8 mouse cellular contexts compared by ENCODE assay signal in the genomic region with DNA sequence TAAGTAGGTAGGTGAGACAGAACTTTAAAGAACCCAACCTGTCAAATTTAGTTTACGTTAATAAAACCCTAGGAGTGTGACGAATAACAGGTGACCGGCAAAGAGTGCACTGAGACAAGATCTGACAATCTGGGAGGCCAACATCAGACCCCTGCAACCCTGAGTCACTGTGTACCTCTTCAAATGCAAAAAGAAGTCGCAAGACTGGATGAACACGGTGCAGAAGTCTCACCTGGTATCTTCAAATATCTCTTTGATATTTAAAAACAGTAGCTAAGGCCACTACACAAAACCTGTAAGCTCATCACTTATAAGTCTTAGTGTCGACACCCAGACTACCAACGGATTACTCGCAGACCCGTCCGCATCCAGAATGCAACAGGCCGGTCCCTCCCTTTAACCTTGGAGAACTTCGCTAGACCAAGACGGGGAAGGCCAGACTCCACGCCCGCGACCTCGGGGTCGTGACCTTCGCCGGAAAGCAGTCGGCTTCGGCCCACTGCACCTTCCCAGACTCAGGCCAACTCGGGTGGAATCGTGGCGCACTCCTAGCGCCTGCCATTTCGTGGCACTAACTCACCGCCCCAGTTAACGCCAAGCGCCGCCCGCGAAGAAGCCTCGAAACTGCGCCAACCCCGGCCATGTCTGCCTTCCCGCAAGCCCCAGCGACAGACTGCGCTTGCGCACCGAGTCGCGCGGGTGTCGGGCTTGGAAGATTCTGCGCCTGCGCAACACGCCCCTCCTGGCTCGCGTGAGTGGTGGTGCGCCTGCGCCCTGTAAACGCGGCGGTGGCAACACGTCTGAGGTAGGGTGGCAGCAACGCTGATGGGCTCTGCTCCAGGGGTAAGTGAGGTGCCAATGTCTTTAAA. TPM values are rescaled to one million over a fixed set of nuclear protein-coding genes. Genes with fewer than 3 reads are reported as not detected.
DNase-seq lines count a peak whose midpoint lies in the region; ATAC-seq and TF ChIP-seq lines count a peak whose summit lies in the region.

A gene (minus strand): TSS at position 715 of the 869 bp plus-strand sequence.
A gene (plus strand): TSS at position 744 of the 869 bp plus-strand sequence.

- peak; percentile 88 for DNase-seq in G1E (ENCODE audit: low spot score)
- DNase-seq in cerebellum, adult 18-20 months = peak; percentile 94 to 98
- peak; percentile 99 for DNase-seq in forebrain, postnatal 0 days
- DNase-seq in heart, postnatal 4 days = peak; percentile 97
- peak; percentile 92 to 96 for DNase-seq in layer of hippocampus, adult 8-10 months (ENCODE audit: low spot score in 2 of 2)
- peak; percentile 92 for DNase-seq in ovary, adult 18-20 months (ENCODE audit: low spot score)
- DNase-seq in thymus, postnatal 0 days (ENCODE audit: low spot score) = peak; percentile 99

- H3K4me1 ChIP-seq in G1E (ENCODE audit: insufficient read depth, low read depth, low read length) = peaks cover 16% of the 10 kb centered on the region
- peaks cover 13% of the 10 kb centered on the region; the same call in 1 of the 2 replicates for H3K4me1 ChIP-seq in forebrain, postnatal 0 days (ENCODE audit: insufficient read depth)
- peaks cover 15% of the 10 kb centered on the region for H3K4me1 ChIP-seq in lung, embryonic 15.5 days

- H3K27me3 ChIP-seq in G1E (ENCODE audit: insufficient read depth, low read length) = no peaks in the 10 kb centered on the region
- no peaks in the 10 kb centered on the region for H3K27me3 ChIP-seq in forebrain, postnatal 0 days (ENCODE audit: insufficient read depth, low read length)
- no peaks in the 10 kb centered on the region for H3K27me3 ChIP-seq in lung, embryonic 15.5 days

- peaks cover 31% of the 10 kb centered on the region for H3K36me3 ChIP-seq in G1E (replicated peaks)
- peaks cover 9% of the 10 kb centered on the region; the same call in 1 of the 2 replicates for H3K36me3 ChIP-seq in forebrain, postnatal 0 days (ENCODE audit: insufficient read depth)
- H3K36me3 ChIP-seq in lung, embryonic 15.5 days = peaks cover 17% of the 10 kb centered on the region

- TF ChIP-seq CTCF in G1E (IDR thresholded peaks at IDR 0.05; ENCODE audit: low read depth, low read length) = no peak
- TF ChIP-seq CTCF in forebrain, postnatal 0 days (IDR thresholded peaks at IDR 0.05; ENCODE audit: low read depth) = no peak; the same call in none of the 2 replicates

- peak; percentile 85 for ATAC-seq in G1E (ENCODE audit: extremely low read depth, insufficient number of reproducible peaks, low FRiP score, poor library complexity, severe bottlenecking)
- peak; percentile 99 for ATAC-seq in forebrain, postnatal 0 days
- peak; percentile 99 for ATAC-seq in lung, embryonic 15.5 days (ENCODE audit: borderline replicate concordance, extremely low read depth, low FRiP score, low TSS enrichment)

- no peaks in the 10 kb centered on the region for H3K9me3 ChIP-seq in G1E (replicated peaks)
- H3K9me3 ChIP-seq in forebrain, postnatal 0 days (ENCODE audit: low read length) = no peaks in the 10 kb centered on the region
- no peaks in the 10 kb centered on the region for H3K9me3 ChIP-seq in lung, embryonic 15.5 days

- H3K4me3 ChIP-seq in G1E (ENCODE audit: low read depth, low read length) = peak within 1 kb of the TSS; percentile 76
- H3K4me3 ChIP-seq in forebrain, postnatal 0 days (ENCODE audit: low read depth, low read length) = peak within 1 kb of the TSS; percentile 57
- peak within 1 kb of the TSS; percentile 74 for H3K4me3 ChIP-seq in lung, embryonic 15.5 days

- H3K27ac ChIP-seq in forebrain, postnatal 0 days (ENCODE audit: low read depth, low read length) = peak within 1 kb of the TSS; percentile 74
- peak within 1 kb of the TSS; percentile 70 for H3K27ac ChIP-seq in lung, embryonic 15.5 days

- peak within 1 kb of the TSS; percentile 64 for H3K4me2 ChIP-seq in forebrain, postnatal 0 days (ENCODE audit: low read depth)
- H3K4me2 ChIP-seq in lung, embryonic 15.5 days = peak within 1 kb of the TSS; percentile 58

- H3K9ac ChIP-seq in forebrain, postnatal 0 days = peak within 1 kb of the TSS; percentile 78
- peak within 1 kb of the TSS; percentile 83 for H3K9ac ChIP-seq in lung, embryonic 15.5 days

- 2% methylated on average over 57 of the region's 57 CpGs for whole genome bisulfite sequencing in forebrain, postnatal 0 days
- under 1% methylated on average over 57 of the region's 57 CpGs for WGBS in lung, embryonic 15.5 days

RNA-seq across cellular contexts. Expression of the first gene that starts in this region (rescaled TPM):
- total RNA-seq in G1E (2014; fragmentation: Nextera tagmentation) (126 and 132 TPM in 2 replicates), G1E (2017) (219 and 260 TPM in 2 replicates)
- polyA plus RNA-seq in G1E (2012) = 45.0 and 58.9 TPM in 2 replicates
- total RNA-seq in forebrain, postnatal 0 days (2014; rRNA removed) = 91.5 and 166 TPM in 2 replicates
- 157 and 179 TPM in 2 replicates for polyA plus RNA-seq in forebrain, postnatal 0 days (2015; fragmentation: Nextera tagmentation; extraction: Ambion mirVana)
- 1,000 to 10,000 TPM in 1 of 2 experiments, 100 to 1,000 TPM in 1; 966 to 1,001 TPM for total RNA-seq in heart, postnatal 4 days (2021)
- total RNA-seq in layer of hippocampus, adult 8-10 months (2022) = 100 to 1,000 TPM; 336 to 349 (median 340) TPM
- polyA plus RNA-seq in lung, embryonic 15.5 days (2015; fragmentation: Nextera tagmentation; extraction: Ambion mirVana) = 262 and 281 TPM in 2 replicates
- polyA plus RNA-seq in thymus, postnatal 0 days (2015; fragmentation: Nextera tagmentation; extraction: Ambion mirVana) = 215 and 222 TPM in 2 replicates

RNA-seq across cellular contexts. Expression of the second gene that starts in this region (rescaled TPM):
- 81.4 and 83.9 TPM in 2 replicates for total RNA-seq in G1E (2014; fragmentation: Nextera tagmentation)
- 43.6 and 60.4 TPM in 2 replicates for total RNA-seq in G1E (2017)
- polyA plus RNA-seq in G1E (2012) = 0.54 and 0.65 TPM in 2 replicates
- 22.2 and 34.2 TPM in 2 replicates for total RNA-seq in forebrain, postnatal 0 days (2014; rRNA removed)
- polyA plus RNA-seq in forebrain, postnatal 0 days (2015; fragmentation: Nextera tagmentation; extraction: Ambion mirVana) = 35.1 and 39.8 TPM in 2 replicates
- total RNA-seq in heart, postnatal 4 days (2021) = 10 to 100 TPM; 42.1 to 42.3 TPM
- 100 to 1,000 TPM in 1 of 4 experiments, 10 to 100 TPM in 3; 73.7 to 101 (median 82.6) TPM for total RNA-seq in layer of hippocampus, adult 8-10 months (2022)
- 50.2 and 51.1 TPM in 2 replicates for polyA plus RNA-seq in lung, embryonic 15.5 days (2015; fragmentation: Nextera tagmentation; extraction: Ambion mirVana)
- polyA plus RNA-seq in thymus, postnatal 0 days (2015; fragmentation: Nextera tagmentation; extraction: Ambion mirVana) = 34.5 and 38.2 TPM in 2 replicates

Comparison
In these comparisons a context has a peak if more than half of its experiments do, and no peak if none do; other contexts are left out.
1. Peak in every context shown above with its lines: DNase-seq, ATAC-seq, H3K4me3 ChIP-seq and H3K27ac ChIP-seq.
2. RNA of the second gene that starts in this region (polyA plus RNA-seq): 50.2 to 51.1 TPM in lung, embryonic 15.5 days, 35.1 to 39.8 TPM in forebrain, postnatal 0 days and 34.5 to 38.2 TPM in thymus, postnatal 0 days; 0.54 to 0.65 TPM in G1E; every median in the first group is over 10 times any median in the second.